Mouse (Mus musculus) spleen, adult 2 months (tissue): ENCODE measurements at regions not wholly inside any gene's neighbourhood (a gene's known extent, or its start where the extent isn't known, plus 50 kb on each side); places are given as distances from the start of the nearest gene placed in this dataset.

Source experiments
- DNase-seq, 2 experiments: peaks; one replicate each; pipeline versions ENCODE4 v3.0.0 to v3.0.0-alpha.2; 2012 to 2021; ENCODE audit warnings: low spot score in 2 of 2, low read depth in 1 of 2
- H3K27ac ChIP-seq: fragments of 200-500 bp; 2 replicates; pipeline ENCODE4 v1.5.1; 2012; ENCODE audit warnings: low read length, inconsistent platforms; ENCODE audit not compliant: insufficient read depth
- H3K27me3 ChIP-seq: fragments of 200-500 bp; 2 replicates; pipeline ENCODE4 v1.6.1; 2012; ENCODE audit warnings: mild to moderate bottlenecking, moderate library complexity, low read length, inconsistent platforms; ENCODE audit not compliant: control insufficient read depth, insufficient read depth
- H3K36me3 ChIP-seq: fragments of 200-500 bp; 2 replicates; pipeline ENCODE4 v1.6.1; 2012; ENCODE audit warnings: mild to moderate bottlenecking, low read length, inconsistent platforms; ENCODE audit not compliant: control insufficient read depth, insufficient read depth
- H3K4me1 ChIP-seq: fragments of 200-500 bp; 2 replicates; pipeline ENCODE4 v1.6.1; 2011; ENCODE audit warnings: inconsistent platforms; ENCODE audit not compliant: control insufficient read depth, insufficient read depth, insufficient read length
- H3K4me3 ChIP-seq: fragments of 200-500 bp; 2 replicates; pipeline ENCODE4 v1.5.1; 2011; ENCODE audit warnings: mild to moderate bottlenecking, inconsistent platforms; ENCODE audit not compliant: insufficient read depth, insufficient read length; ENCODE audit errors: extremely low read depth
- CTCF ChIP-seq: fragments of 200-500 bp; IDR thresholded peaks from 2 replicates; pipeline ENCODE4 v1.5.1; 2011; ENCODE audit warnings: mild to moderate bottlenecking, inconsistent platforms; ENCODE audit not compliant: insufficient read depth, insufficient read length, insufficient replicate concordance; ENCODE audit errors: extremely low read depth
- POLR2A ChIP-seq: fragments of 200-500 bp; IDR thresholded peaks from 2 replicates; pipeline ENCODE4 v1.6.1; 2011; ENCODE audit warnings: low read depth, low read length, inconsistent platforms
- WGBS: fragments of 180-500 bp; shearing (Covaris S2); methylation state at CpG from one replicate; pipeline ENCODE4 v1.1.7; 2018; 5-methylcytosine and 5-hydroxymethylcytosine counted together

GRCm38 (mm10) chr4:93467998-93468397 lies 132.7 kb upstream of the Tusc1 start:
- no peaks in the 10 kb centered on the region for H3K36me3 ChIP-seq
- no peaks in the 10 kb centered on the region for H3K27me3 ChIP-seq
- H3K4me3 ChIP-seq: no peak overlapping the region
- no peaks in the 10 kb centered on the region for H3K4me1 ChIP-seq
- H3K27ac ChIP-seq: no peak overlapping the region
- 98% methylated on average over 1 of the region's 1 CpGs for WGBS
- no peak for TF ChIP-seq POLR2A
- TF ChIP-seq CTCF: no peak
- no peak for DNase-seq

- H3K27me3 ChIP-seq: no peaks in the 10 kb centered on the region
- 16% methylated on average over 1 of the region's 1 CpGs for WGBS
- no peak for DNase-seq
- TF ChIP-seq POLR2A: no peak
- TF ChIP-seq CTCF: no peak
- no peaks in the 10 kb centered on the region for H3K4me1 ChIP-seq
- no peaks in the 10 kb centered on the region for H3K36me3 ChIP-seq
- no peak overlapping the region for H3K4me3 ChIP-seq
- no peak overlapping the region for H3K27ac ChIP-seq
Observed at GRCm38 (mm10) chr4:93467424-93467823, 132.1 kb upstream of the Tusc1 start.

- Histone ChIP-seq H3K27me3 (no peaks in the 10 kb centered on the region), H3K4me1 (no peaks in the 10 kb centered on the region), H3K4me3 (no peak overlapping the region), H3K36me3 (no peaks in the 10 kb centered on the region), H3K27ac (no peak overlapping the region)
- DNase-seq: no peak
- WGBS: 72% methylated on average over 3 of the region's 3 CpGs
- TF ChIP-seq POLR2A (no peak), CTCF (no peak)
Observed at GRCm38 (mm10) chr4:93451357-93451756, 116.0 kb upstream of the Tusc1 start.

DNA sequence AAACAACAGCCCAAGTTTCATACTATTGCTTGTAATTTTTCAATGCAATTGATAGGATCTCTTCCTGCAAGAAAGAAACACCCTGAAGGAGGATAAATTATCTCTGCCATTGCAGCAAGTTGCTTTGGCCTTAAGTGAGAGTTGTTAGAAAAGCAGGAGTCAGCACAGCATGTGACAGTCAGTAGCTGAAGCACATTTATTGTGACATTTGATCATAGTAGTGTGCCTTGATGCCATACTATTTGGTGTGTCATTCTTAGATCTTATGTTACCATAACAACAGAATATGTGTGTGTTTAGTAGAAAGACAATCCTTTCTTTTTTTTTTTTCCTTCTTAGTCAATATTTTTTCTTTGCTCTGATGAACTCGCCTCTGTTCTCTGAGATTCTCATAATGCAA lies 115.5 kb upstream of the Tusc1 start:
- H3K36me3 ChIP-seq: no peaks in the 10 kb centered on the region
- no peak overlapping the region for H3K4me3 ChIP-seq
- WGBS: 83% methylated on average over 1 of the region's 1 CpGs

DNA sequence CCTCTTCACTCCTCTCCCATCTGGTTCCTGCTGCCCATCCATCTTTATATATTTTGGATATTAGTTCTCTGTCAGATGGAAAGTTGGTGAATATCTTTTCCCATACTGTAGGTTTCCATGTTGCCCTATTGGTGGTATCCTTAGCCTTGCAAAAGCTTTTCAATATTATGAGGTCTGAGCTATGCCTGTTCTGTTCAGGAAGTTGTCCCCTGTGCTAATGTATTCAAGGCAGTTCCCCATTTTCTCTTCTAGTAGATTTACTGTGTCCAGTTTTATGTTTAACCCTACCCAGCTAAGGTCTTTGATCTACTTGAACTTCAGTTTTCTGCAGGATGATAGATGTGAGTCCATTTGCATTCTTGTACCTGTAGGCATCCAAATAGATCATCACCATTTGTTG lies 109.4 kb upstream of the Tusc1 start:
- no peak for DNase-seq
- Histone ChIP-seq H3K27me3 (no peaks in the 10 kb centered on the region), H3K36me3 (no peaks in the 10 kb centered on the region), H3K27ac (no peak overlapping the region), H3K4me3 (no peak overlapping the region), H3K4me1 (no peaks in the 10 kb centered on the region)
- no peak for TF ChIP-seq CTCF
- no peak for TF ChIP-seq POLR2A

More for the DNA sequence above, 115.5 kb upstream of the Tusc1 start:
- TF ChIP-seq POLR2A (no peak), CTCF (no peak)
- DNase-seq: no peak
- no peaks in the 10 kb centered on the region for H3K27me3 ChIP-seq
- H3K4me1 ChIP-seq: no peaks in the 10 kb centered on the region
- H3K27ac ChIP-seq: no peak overlapping the region

DNA sequence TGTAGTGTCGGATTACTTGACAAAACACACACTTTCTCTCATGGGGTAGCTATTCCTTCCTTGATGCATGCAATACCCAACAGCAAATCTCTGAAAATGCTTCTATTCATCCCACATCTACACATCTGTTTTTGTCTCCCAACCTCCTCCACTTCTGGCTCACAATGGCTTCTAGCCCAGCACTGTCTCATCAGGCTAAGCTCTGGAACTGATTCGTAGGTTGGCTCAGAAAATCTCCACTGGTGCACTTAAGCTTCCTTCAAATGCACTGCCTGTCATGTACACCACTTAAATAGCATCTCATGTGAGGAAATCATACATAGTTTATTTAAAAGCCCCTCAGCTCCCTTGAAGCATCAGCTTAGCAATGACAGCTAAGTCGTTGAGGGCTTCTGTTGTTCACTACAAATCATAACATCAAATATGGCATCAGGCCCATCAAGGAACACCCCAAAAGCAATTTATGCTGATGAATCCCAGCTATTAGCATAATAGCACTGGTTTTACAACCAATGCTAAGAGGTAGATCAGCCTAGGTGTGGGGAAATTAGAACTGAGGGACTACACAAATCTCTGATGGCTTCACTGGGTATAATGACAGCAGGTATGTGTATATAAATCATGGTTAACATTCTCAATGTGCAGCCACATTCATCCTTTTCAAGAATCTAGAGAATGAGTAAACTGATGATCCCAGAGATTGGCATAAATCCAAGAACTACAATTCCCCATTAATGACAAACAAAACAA lies 103.5 kb upstream of the Tusc1 start:
- Histone ChIP-seq H3K4me3 (no peak overlapping the region), H3K36me3 (no peaks in the 10 kb centered on the region), H3K4me1 (no peaks in the 10 kb centered on the region), H3K27ac (no peak overlapping the region), H3K27me3 (no peaks in the 10 kb centered on the region)
- WGBS: 77% methylated on average over 3 of the region's 3 CpGs
- no peak for TF ChIP-seq CTCF
- no peak for TF ChIP-seq POLR2A
- no peak for DNase-seq

DNA sequence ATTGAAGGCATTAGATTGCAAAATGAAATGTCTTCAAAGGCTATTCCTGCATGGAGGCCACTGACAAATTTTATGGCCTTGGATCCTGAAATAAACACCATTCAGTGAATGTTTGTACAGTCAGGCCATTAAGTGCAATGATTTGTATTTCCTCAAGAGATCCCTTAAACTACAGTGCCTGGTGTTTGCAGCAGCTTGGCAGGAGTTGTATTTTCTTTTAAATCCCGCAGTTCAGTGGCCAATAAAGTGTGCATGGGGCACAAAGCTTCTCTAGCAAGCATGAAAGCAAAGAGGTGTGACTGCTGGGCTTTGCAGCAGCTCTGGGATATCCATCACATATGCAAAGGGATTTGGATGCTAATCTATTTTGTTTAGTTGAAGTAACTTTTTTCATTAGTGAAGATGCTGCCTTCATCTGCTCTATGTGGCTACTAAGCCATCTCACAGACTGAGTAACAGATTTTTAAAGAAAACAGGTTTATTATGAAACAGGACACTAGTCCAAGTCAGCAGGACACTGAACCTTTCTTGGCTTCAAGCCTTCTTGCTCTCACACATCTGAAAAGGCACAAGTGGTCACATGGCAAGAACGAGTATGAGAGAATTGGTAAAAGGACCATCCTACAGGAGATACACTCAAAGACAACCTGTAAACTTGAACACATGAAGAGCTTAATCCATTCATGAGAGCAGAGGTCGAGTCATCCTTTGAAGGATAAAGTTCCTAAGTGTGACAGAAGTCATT lies 102.2 kb upstream of the Tusc1 start:
- 70% methylated on average over 3 of the region's 3 CpGs for WGBS
- Histone ChIP-seq H3K4me1 (no peaks in the 10 kb centered on the region), H3K4me3 (no peak overlapping the region), H3K27ac (no peak overlapping the region), H3K36me3 (no peaks in the 10 kb centered on the region), H3K27me3 (no peaks in the 10 kb centered on the region)
- no peak for TF ChIP-seq CTCF
- no peak for TF ChIP-seq POLR2A
- DNase-seq: no peak
